Mouse (Mus musculus): ENCODE results near the gene Psg22.

DNA sequence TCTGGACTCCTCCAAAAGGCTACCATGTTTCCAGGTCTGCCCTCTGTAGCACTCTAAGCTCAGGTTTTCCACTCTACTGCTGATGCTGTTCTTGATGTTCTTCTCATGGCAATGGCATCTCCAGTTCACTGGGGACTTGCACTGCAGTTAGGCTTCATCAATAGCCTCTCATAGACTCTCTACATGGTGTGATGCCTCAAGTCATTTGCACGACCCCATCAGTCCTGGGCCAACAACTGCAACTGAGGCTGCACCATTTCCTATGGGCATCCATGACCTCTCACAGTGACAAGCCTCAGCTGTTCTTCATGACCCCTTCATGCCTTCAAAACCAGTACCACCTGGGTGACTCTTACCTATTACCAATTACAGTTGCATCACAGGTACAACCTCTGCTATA is 10.5 kb downstream of the Psg22 start:
- TF ChIP-seq GATA1 (IDR thresholded peaks at IDR 0.05; ENCODE audit: low read length) (no peak), TAL1 (IDR thresholded peaks at IDR 0.05; ENCODE audit: low read length) (no peak)

All from erythroblast, embryonic 14.5 days (primary cell).